Mouse (Mus musculus): ENCODE data around the gene Hspb1. TPM values are rescaled to one million over a fixed set of nuclear protein-coding genes. Genes with fewer than 3 reads are reported as not detected.

The Hspb1 gene
- polyA plus RNA-seq, 1 experiment, result 71.0 TPM

DNA sequence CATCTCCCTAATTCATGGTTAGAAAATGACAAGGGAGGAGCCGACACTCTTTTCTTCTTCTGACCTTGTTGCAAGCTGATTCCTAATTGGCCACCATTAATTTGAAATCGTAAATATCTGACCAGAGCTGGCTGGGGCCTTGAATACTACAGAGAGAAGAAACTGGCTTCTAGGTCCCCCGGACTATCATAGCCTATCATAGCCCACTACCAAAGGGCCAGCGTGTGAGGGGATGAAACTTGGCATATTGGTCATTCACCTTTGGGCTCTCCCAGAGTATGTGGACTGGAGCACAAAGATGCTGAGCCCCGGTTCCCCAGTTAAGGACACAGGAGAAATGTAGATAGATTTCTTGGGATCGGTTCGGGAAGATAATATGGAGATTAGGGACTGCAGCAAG, 15.3 kb downstream of the Hspb1 start:
- H3K4me3 ChIP-seq (replicated peaks; ENCODE audit: control insufficient read depth, low read depth, low read length), result no peak overlapping the region

DNA sequence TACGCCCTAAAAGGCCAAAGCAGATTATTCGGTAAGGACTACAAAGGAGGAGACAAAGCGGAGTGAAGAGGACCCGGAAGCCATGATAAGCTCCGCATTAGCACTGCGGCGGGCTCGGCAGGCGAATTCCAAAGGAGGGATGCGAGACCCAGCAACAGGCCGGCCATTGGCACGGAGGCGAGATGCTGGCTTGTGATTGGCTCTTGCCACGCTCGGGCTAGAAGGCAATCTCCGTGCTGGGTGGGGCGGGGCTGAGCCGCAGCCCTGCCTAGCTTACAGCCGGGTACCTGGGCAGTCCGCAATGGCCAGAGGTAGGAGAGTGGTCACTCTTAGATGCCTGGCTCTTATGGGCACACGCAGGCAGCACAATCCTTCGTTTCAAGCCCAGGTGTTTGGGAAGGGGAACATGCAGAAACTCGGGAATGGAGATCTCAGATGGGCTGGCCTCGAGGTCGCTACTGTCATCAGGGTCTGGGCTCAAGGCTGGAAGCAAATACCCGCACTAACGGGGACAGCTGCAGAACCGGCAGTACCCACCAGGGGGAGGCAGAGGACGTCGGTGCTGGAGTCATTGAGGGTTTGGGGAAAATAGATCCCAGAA, 15.9 kb downstream of the Hspb1 start:
- Histone ChIP-seq H3K4me3 (replicated peaks; ENCODE audit: control insufficient read depth, low read depth, low read length) (peak overlapping the region; percentile 41), H3K4me1 (ENCODE audit: control insufficient read depth, insufficient read depth, low read length) (peaks cover 4% of the 10 kb centered on the region; the same call in 1 of the 2 replicates), H3K27ac (ENCODE audit: control insufficient read depth, insufficient read depth, low read depth, low read length, poor library complexity) (no peak overlapping the region; the same call in 1 of the 2 replicates)
- WGBS, result 8% methylated on average over 30 of the region's 30 CpGs
- TF ChIP-seq POLR2A (IDR thresholded peaks at IDR 0.05; ENCODE audit: borderline replicate concordance, control insufficient read depth, low read depth, low read length), result 0 out of 2 replicates have a peak, but pooled peaks have one; percentile 7
- TF ChIP-seq CTCF (IDR thresholded peaks at IDR 0.05; ENCODE audit: control insufficient read depth, insufficient read depth, low read length), result peak; percentile 93

More for the DNA sequence above, 15.3 kb downstream of the Hspb1 start:
- no peak overlapping the region for H3K27ac ChIP-seq (ENCODE audit: control insufficient read depth, insufficient read depth, low read depth, low read length, poor library complexity)
- peaks cover 4% of the 10 kb centered on the region; the same call in 1 of the 2 replicates for H3K4me1 ChIP-seq (ENCODE audit: control insufficient read depth, insufficient read depth, low read length)
- no peak for TF ChIP-seq CTCF (IDR thresholded peaks at IDR 0.05; ENCODE audit: control insufficient read depth, insufficient read depth, low read length)
- TF ChIP-seq POLR2A (IDR thresholded peaks at IDR 0.05; ENCODE audit: borderline replicate concordance, control insufficient read depth, low read depth, low read length), result no peak
- WGBS, result 53% methylated on average over 7 of the region's 7 CpGs

DNA sequence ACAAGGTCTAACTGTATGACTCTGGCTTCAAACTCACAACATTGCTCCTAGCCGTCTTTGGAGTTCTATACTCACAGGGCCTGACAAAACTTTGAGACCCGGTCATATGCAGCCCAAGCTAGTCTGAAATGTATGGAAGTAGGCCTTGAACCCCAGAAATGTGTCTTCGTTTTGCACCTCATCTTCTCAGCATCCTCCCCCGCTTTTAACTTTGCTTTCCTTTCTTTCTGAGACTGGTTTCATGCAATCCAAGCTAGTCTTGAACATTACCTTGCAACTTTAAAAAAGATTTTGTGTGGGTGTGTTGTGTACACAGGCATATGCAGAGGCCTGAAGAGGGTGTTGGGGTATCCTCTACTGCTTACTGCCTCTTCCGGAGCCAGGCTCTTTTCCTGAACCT, 16.5 kb downstream of the Hspb1 start:
- peaks cover 4% of the 10 kb centered on the region; the same call in 1 of the 2 replicates for H3K4me1 ChIP-seq (ENCODE audit: control insufficient read depth, insufficient read depth, low read length)
- WGBS, result 70% methylated on average over 5 of the region's 5 CpGs
- H3K4me3 ChIP-seq (replicated peaks; ENCODE audit: control insufficient read depth, low read depth, low read length), result no peak overlapping the region
- TF ChIP-seq CTCF (IDR thresholded peaks at IDR 0.05; ENCODE audit: control insufficient read depth, insufficient read depth, low read length), result no peak
- TF ChIP-seq POLR2A (IDR thresholded peaks at IDR 0.05; ENCODE audit: borderline replicate concordance, control insufficient read depth, low read depth, low read length), result no peak
- no peak overlapping the region for H3K27ac ChIP-seq (ENCODE audit: control insufficient read depth, insufficient read depth, low read depth, low read length, poor library complexity)

DNA sequence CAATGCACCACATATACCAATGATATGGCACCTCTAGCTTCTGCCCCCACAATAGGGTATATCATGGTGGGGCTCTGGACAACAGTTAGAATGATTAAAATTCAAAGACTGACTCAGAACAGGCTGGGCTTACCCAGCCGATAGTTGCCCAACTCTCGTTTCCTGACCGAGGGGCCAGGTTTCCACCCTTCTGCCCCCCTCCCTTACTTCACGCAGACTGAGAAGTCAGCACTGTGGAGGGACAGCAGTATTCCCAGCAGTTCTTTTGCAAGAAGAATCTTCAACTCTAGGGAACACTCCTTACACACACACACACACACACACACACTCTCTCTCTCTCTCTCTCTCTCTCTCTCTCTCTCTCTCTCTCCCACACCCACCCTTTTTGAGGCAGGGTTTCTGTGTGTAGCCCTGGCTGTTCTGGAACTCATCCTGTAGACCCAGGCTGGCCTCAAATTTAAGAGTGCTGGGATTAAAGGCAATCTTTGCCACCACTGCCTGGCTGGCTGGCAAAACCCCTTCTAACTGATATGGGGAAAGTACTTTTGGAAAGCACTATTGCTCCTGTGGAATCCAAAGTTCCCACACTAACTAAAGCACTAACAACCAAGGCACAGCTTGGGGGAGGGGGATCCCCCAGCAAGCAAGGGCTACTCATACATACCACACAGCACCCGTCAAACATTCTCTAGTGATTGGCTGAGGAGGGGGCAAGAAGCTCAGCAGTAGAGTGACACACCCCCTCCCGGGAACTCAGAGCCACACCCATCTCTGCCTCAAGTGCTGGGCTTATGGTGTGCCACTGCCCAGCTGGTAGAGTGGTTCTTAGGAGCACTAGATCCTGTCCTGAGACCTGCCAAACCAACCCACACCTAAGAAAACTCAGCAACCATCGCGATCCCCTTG, 17.9 kb downstream of the Hspb1 start:
- peaks cover 5% of the 10 kb centered on the region; the same call in 1 of the 2 replicates for H3K4me1 ChIP-seq (ENCODE audit: control insufficient read depth, insufficient read depth, low read length)
- TF ChIP-seq CTCF (IDR thresholded peaks at IDR 0.05; ENCODE audit: control insufficient read depth, insufficient read depth, low read length) (no peak), POLR2A (IDR thresholded peaks at IDR 0.05; ENCODE audit: borderline replicate concordance, control insufficient read depth, low read depth, low read length) (no peak)
- WGBS, result 40% methylated on average over 8 of the region's 8 CpGs
- H3K27ac ChIP-seq (ENCODE audit: control insufficient read depth, insufficient read depth, low read depth, low read length, poor library complexity), result no peak overlapping the region
- H3K4me3 ChIP-seq (replicated peaks; ENCODE audit: control insufficient read depth, low read depth, low read length), result no peak overlapping the region

DNA sequence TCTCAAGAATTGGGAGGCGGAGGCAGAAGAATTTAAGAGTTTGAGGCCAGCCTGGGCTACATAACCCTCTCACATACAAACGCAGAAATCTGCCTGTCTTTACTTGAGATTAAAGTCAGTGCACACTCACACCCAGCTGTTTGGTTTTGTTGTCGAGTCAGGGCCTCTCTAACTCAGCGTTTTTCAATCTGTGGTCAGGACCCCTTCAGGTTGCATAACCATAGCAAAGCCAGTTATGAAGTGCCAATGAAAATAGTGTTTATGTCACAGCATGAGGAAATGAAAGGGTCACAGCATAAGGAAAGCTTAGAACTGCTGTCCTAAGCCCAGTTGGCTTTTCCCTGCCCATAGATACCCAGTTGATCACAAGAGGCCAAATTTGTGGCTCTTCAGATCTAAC, 19.1 kb downstream of the Hspb1 start:
- TF ChIP-seq POLR2A (IDR thresholded peaks at IDR 0.05; ENCODE audit: borderline replicate concordance, control insufficient read depth, low read depth, low read length), result no peak
- no peak for TF ChIP-seq CTCF (IDR thresholded peaks at IDR 0.05; ENCODE audit: control insufficient read depth, insufficient read depth, low read length)
- H3K4me1 ChIP-seq (ENCODE audit: control insufficient read depth, insufficient read depth, low read length), result peaks cover 8% of the 10 kb centered on the region; the same call in 1 of the 2 replicates
- peak overlapping the region; percentile 44 for H3K27ac ChIP-seq (ENCODE audit: control insufficient read depth, insufficient read depth, low read depth, low read length, poor library complexity)
- no peak overlapping the region for H3K4me3 ChIP-seq (replicated peaks; ENCODE audit: control insufficient read depth, low read depth, low read length)
- WGBS, result 32% methylated on average over 4 of the region's 4 CpGs

DNA sequence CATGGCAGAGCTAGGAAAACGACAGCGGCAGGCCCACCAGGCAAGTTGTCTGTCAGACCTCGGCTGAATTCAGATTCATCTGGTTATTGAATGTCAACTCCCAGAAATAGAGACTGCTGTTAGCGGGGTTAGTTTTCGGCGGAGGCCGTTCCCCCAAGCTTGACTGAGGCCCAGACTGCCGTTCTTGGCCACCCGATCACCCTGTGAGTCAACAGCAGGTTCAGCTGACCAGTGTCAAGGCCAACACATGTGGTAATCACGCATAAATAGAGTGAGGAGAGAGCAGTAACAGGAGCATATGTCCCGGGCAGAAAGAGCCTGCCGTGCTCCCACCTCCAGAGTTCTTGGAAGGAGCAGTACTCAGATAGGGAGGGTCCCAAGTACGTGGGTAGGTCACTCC, 19.5 kb downstream of the Hspb1 start:
- H3K4me1 ChIP-seq (ENCODE audit: control insufficient read depth, insufficient read depth, low read length), result peaks cover 8% of the 10 kb centered on the region; the same call in 1 of the 2 replicates
- WGBS, result 63% methylated on average over 13 of the region's 13 CpGs
- peak overlapping the region; percentile 44 for H3K27ac ChIP-seq (ENCODE audit: control insufficient read depth, insufficient read depth, low read depth, low read length, poor library complexity)

DNA sequence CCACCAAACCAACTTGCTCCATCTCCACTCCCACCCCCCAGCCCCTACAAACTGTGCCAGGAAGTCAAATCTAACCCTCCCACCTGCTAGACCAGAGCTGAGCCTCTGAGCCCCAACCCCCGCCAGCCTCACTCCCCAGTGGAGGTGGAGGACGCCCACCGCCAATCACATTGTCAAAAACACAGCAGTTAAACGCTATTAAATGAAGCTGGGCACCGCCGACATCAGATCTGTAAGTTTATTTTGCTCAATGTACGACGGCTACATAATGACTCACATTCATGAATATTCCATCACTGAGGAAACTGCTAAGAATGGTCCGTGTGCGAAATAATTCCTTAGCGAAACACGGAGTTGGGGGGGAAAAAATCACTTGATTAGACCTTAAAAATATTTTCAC, 20.5 kb downstream of the Hspb1 start:
- no peak overlapping the region for H3K4me3 ChIP-seq (replicated peaks; ENCODE audit: control insufficient read depth, low read depth, low read length)
- WGBS, result 80% methylated on average over 12 of the region's 12 CpGs
- no peak overlapping the region for H3K27ac ChIP-seq (ENCODE audit: control insufficient read depth, insufficient read depth, low read depth, low read length, poor library complexity)
- peaks cover 8% of the 10 kb centered on the region; the same call in 1 of the 2 replicates for H3K4me1 ChIP-seq (ENCODE audit: control insufficient read depth, insufficient read depth, low read length)
- TF ChIP-seq POLR2A (IDR thresholded peaks at IDR 0.05; ENCODE audit: borderline replicate concordance, control insufficient read depth, low read depth, low read length) (no peak), CTCF (IDR thresholded peaks at IDR 0.05; ENCODE audit: control insufficient read depth, insufficient read depth, low read length) (no peak)

More for the DNA sequence above, 19.5 kb downstream of the Hspb1 start:
- no peak for TF ChIP-seq CTCF (IDR thresholded peaks at IDR 0.05; ENCODE audit: control insufficient read depth, insufficient read depth, low read length)
- TF ChIP-seq POLR2A (IDR thresholded peaks at IDR 0.05; ENCODE audit: borderline replicate concordance, control insufficient read depth, low read depth, low read length), result no peak
- no peak overlapping the region for H3K4me3 ChIP-seq (replicated peaks; ENCODE audit: control insufficient read depth, low read depth, low read length)

DNA sequence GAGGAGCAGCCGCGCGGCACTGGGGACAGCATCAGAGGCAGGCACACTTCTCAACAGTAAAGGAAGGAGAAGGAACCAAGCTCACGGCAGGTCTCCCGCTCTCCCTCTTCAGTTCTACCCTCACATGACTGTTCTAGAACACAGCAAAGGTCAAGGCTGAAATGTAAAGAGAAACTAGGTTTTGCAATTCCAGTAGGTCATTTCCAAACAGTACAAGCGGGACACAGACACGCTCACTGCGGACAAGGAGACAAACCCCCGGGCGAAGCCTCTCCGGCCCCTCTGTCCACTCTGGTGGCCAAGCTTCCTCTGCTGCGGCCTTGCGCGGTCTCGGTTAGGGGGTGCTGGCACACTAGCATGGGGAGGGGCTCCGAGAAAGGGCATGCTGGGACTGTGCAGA, 21.3 kb downstream of the Hspb1 start:
- no peak overlapping the region for H3K4me3 ChIP-seq (replicated peaks; ENCODE audit: control insufficient read depth, low read depth, low read length)
- peak overlapping the region; percentile 29; the same call in 1 of the 2 replicates for H3K27ac ChIP-seq (ENCODE audit: control insufficient read depth, insufficient read depth, low read depth, low read length, poor library complexity)
- peaks cover 5% of the 10 kb centered on the region; the same call in 1 of the 2 replicates for H3K4me1 ChIP-seq (ENCODE audit: control insufficient read depth, insufficient read depth, low read length)
- WGBS, result 67% methylated on average over 16 of the region's 16 CpGs
- no peak for TF ChIP-seq CTCF (IDR thresholded peaks at IDR 0.05; ENCODE audit: control insufficient read depth, insufficient read depth, low read length)
- no peak for TF ChIP-seq POLR2A (IDR thresholded peaks at IDR 0.05; ENCODE audit: borderline replicate concordance, control insufficient read depth, low read depth, low read length)
